Mouse (Mus musculus): ENCODE measurements at regions not wholly inside any gene's neighbourhood (a gene's known extent, or its start where the extent isn't known, plus 50 kb on each side); places are given as distances from the start of the nearest gene placed in this dataset.

- peak; percentile 83 for TF ChIP-seq CTCF (conservative IDR thresholded peaks at IDR 0.05)
- Histone ChIP-seq H3K4me3 (no peak overlapping the region), H3K27ac (no peak overlapping the region)
- no peak for DNase-seq (ENCODE audit: low spot score in 2 of 2)
These were observed 465.5 kb upstream of the Pcdh10 start for GRCm38 (mm10) chr3:44912664-44913063.

- no peak for DNase-seq (ENCODE audit: low spot score in 2 of 2)
- no peak overlapping the region for H3K27ac ChIP-seq
- H3K4me3 ChIP-seq = no peak overlapping the region
- TF ChIP-seq CTCF (conservative IDR thresholded peaks at IDR 0.05) = no peak
These were observed 463.9 kb upstream of the Pcdh10 start for GRCm38 (mm10) chr3:44914321-44914720.
